Mouse (Mus musculus): ENCODE measurements around the gene Zfp541.

DNA sequence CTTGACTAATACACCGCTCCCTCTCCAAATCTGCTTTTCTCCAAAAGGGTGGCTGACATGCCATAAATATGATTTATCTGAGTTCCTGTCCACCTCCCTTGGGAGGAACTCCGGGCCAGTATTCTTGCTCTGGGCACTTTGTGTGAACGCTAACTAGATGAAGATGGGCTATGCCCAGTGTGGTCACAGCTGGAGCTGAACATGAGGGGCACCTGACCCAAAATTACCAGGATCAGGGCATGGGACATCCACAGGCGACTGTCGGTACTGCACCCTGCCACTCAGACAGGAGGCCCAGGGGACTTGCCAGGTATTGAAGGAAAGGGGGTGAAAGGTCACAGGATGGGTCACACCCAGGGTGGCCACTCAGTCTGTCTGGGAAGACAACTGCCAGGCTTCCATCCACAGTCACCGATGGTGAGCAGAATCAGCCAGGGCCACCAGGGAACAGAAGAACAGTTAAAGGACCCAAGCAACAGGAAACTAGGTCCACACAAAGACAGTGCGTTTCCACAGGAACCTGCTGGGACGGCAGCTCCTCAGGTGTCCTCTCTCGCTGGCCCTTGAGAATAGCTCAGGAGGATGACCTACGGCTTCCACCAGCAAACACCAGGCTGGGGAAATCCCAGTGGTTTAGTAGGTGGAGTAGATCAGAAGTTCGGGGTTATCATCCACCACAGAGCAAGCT is 48.9 kb upstream of the Zfp541 start:
- no peak for TF ChIP-seq POLR2AphosphoS2 (IDR thresholded peaks at IDR 0.05; ENCODE audit: insufficient read length, low read depth)
- no peak for TF ChIP-seq POLR2A (IDR thresholded peaks at IDR 0.05; ENCODE audit: insufficient read length, low read depth)

Measured in myocyte (in vitro differentiated cells).